ENCODE assay signal across 19 mouse cellular contexts in the genomic region with DNA sequence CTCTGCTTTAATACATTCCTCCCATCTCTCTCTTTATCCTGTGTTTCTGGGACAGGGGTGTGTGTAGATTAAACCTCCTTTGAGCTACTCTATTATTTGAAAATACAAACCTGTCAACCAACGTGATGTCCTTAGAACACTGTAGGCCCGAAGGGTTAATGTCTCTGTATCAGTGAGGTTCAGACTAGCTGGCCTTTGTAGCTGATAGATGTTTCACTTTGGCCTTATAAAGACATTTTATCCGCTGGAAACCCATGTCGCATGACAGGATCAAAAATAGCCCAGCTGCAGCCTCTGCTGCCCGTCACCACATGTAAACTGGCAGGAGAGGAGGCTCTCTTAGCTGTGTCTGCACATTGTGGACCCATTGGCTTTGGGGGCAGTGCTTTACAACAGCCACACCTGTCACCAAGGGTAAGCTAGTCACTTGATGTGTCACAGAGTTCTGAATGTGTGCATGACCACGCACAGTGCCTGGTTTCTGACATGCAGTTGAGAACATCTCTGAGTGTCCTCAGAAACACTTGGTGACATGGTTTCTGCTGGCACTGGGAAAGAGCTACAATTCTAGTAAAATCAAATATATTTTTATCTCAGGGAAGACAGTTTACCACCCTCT. TPM values are rescaled to one million over a fixed set of nuclear protein-coding genes. Genes with fewer than 3 reads are reported as not detected.
DNase-seq lines count a peak whose midpoint lies in the region; ATAC-seq lines count a peak whose summit lies in the region.
"Had no signal": no experiment of that assay in that cellular context is flagged by ENCODE, and none has a peak within 500 bp of the region (broad histone marks: within the 10 kb centered on the region; RNA-seq: fewer than 3 reads in every experiment).

No protein-coding gene starts in this region.

- WGBS in heart, embryonic 12.5 days: 36% methylated on average over 6 of the region's 6 CpGs
- WGBS in forebrain, embryonic 15.5 days: 87% methylated on average over 6 of the region's 6 CpGs

- no peaks in the 10 kb centered on the region for H3K27me3 ChIP-seq in heart, embryonic 12.5 days (replicated peaks)
- no peaks in the 10 kb centered on the region for H3K27me3 ChIP-seq in forebrain, embryonic 15.5 days
- H3K27me3 ChIP-seq: midbrain, embryonic 13.5 days had no signal

- H3K4me2 ChIP-seq in heart, embryonic 12.5 days: no peak overlapping the region
- no peak overlapping the region for H3K4me2 ChIP-seq in forebrain, embryonic 15.5 days (replicated peaks)
- H3K4me2 ChIP-seq: embryonic facial prominence, embryonic 13.5 days; midbrain, embryonic 13.5 days had no signal

- H3K36me3 ChIP-seq in heart, embryonic 12.5 days: peaks cover 44% of the 10 kb centered on the region
- H3K36me3 ChIP-seq in forebrain, embryonic 15.5 days: peaks cover 22% of the 10 kb centered on the region
- H3K36me3 ChIP-seq: embryonic facial prominence, embryonic 13.5 days had no signal

- H3K4me1 ChIP-seq in heart, embryonic 12.5 days (replicated peaks): peaks cover 37% of the 10 kb centered on the region
- 0 out of 2 replicates have a peak, but pooled peaks cover 3% of the 10 kb centered on the region for H3K4me1 ChIP-seq in forebrain, embryonic 15.5 days
- H3K4me1 ChIP-seq: embryonic facial prominence, embryonic 13.5 days; midbrain, embryonic 13.5 days had no signal

- peak; percentile 69 to 83 for DNase-seq in gastrocnemius, adult 8-10 months (ENCODE audit: low spot score in 2 of 2)
- peak; percentile 34 to 39 for DNase-seq in gastrocnemius, postnatal 36 days
- DNase-seq in heart, postnatal 25 days (ENCODE audit: low spot score): peak; percentile 48
- DNase-seq in kidney, postnatal 36 days: no peak
- DNase-seq in retina, embryonic 14.5 days (ENCODE audit: low spot score): no peak
- DNase-seq: adrenal gland, postnatal 14 days; cerebellum, adult 2 months; kidney, adult 9 months; left cerebral cortex, postnatal 4 days; lung, adult 18-20 months had no signal

- 0 out of 2 replicates have a peak overlapping the region, but pooled peaks have one; percentile 62 for H3K9ac ChIP-seq in heart, embryonic 12.5 days
- no peak overlapping the region for H3K9ac ChIP-seq in forebrain, embryonic 15.5 days (replicated peaks)
- H3K9ac ChIP-seq: embryonic facial prominence, embryonic 13.5 days; midbrain, embryonic 13.5 days had no signal

- peak overlapping the region; percentile 98 for H3K27ac ChIP-seq in heart, embryonic 12.5 days (ENCODE audit: poor library complexity, severe bottlenecking)
- no peak overlapping the region for H3K27ac ChIP-seq in forebrain, embryonic 15.5 days (replicated peaks)
- H3K27ac ChIP-seq: embryonic facial prominence, embryonic 13.5 days; macrophage; midbrain, embryonic 13.5 days had no signal

- ATAC-seq in heart, embryonic 12.5 days (ENCODE audit: insufficient number of reproducible peaks, low FRiP score): peak; percentile 88
- no peak for ATAC-seq in forebrain, embryonic 15.5 days (replicated peaks)
- ATAC-seq: activated CD4-positive, CD25-positive, alpha-beta regulatory T cell, adult 4 months; midbrain, embryonic 13.5 days; Patski had no signal

- H3K4me3 ChIP-seq in heart, embryonic 12.5 days: no peak overlapping the region
- H3K4me3 ChIP-seq in forebrain, embryonic 15.5 days: no peak overlapping the region
- H3K4me3 ChIP-seq: embryonic facial prominence, embryonic 13.5 days; midbrain, embryonic 13.5 days had no signal

- no peaks in the 10 kb centered on the region for H3K9me3 ChIP-seq in heart, embryonic 12.5 days (replicated peaks)
- no peaks in the 10 kb centered on the region for H3K9me3 ChIP-seq in forebrain, embryonic 15.5 days
- H3K9me3 ChIP-seq: embryonic facial prominence, embryonic 13.5 days; midbrain, embryonic 13.5 days had no signal

- intact Hi-C loops in gastrocnemius, postnatal 36 days (cut with DNase I): no loop called here
- intact Hi-C loops in heart, postnatal 25 days (cut with DNase I): no loop called here

RNA-seq across cellular contexts. Expression of a gene that starts 8.5 kb away (rescaled TPM):
- 100 to 1,000 TPM; 177 to 220 (median 196) TPM for total RNA-seq in gastrocnemius, adult 8-10 months (2022)
- 100 to 1,000 TPM; 176 to 180 TPM for total RNA-seq in gastrocnemius, postnatal 36 days (2021)
- polyA plus RNA-seq in heart, embryonic 12.5 days (2016; fragmentation: Nextera tagmentation; extraction: Ambion mirVana): 73.3 and 73.4 TPM in 2 replicates
- 100 to 1,000 TPM; 188 to 202 TPM for total RNA-seq in heart, postnatal 25 days (2021)
- 9.4 and 9.7 TPM in 2 replicates for polyA plus RNA-seq in forebrain, embryonic 15.5 days (2015; fragmentation: Nextera tagmentation; extraction: Ambion mirVana)
- total RNA-seq: common myeloid progenitor, adult 5-6 weeks had no signal
- polyA plus RNA-seq: activated CD4-positive, CD25-positive, alpha-beta regulatory T cell, adult 4 months; liver, adult 2 months; macrophage had no signal

Comparison
In these comparisons a context has a peak if more than half of its experiments do, and no peak if none do; other contexts are left out.
1. DNase-seq: peak in gastrocnemius, adult 8-10 months (2 of 2), gastrocnemius, postnatal 36 days (2 of 2) and heart, postnatal 25 days (single experiment); none in kidney, postnatal 36 days (0 of 2) and retina, embryonic 14.5 days (single experiment).